Comparison of ENCODE assay signal across 9 mouse cellular contexts in the genomic region with DNA sequence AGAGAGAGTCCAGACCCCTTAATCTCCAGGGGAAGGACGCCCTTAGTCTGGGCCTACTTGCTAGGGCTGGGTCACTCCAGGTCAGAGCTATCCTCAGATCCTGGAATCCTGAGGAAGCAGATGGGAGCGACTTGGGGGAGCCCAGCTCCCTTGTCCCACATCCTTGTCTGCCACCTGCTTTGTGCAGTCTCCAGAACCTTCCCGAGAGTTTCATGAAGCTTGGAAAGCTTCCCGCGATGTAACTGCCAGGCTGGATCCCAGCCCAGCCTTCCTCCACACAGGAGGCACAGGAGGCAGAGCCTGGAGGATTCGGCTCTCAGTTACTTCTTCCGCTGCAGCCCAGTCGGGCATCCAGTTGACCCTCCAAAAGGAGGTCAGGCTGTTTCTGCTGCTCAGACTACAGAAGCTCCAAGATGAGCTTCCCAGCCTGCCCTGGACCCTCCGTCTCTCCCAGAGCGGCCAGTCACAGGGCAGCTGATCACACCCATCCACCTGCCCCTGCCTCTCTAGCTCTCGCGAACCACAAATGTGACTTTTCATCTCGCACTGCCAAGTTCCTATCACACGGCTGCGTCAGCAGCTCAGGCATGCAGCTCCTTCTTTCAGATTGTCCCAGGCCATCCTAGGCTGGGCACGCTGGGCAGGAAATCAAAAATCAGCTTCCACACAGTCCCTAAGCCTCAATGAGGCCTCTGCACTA. TPM values are rescaled to one million over a fixed set of nuclear protein-coding genes. Genes with fewer than 3 reads are reported as not detected.
DNase-seq lines count a peak whose midpoint lies in the region; ATAC-seq lines count a peak whose summit lies in the region.
"Had no signal": no experiment of that assay in that cellular context is flagged by ENCODE, and none has a peak within 500 bp of the region (broad histone marks: within the 10 kb centered on the region; RNA-seq: fewer than 3 reads in every experiment).

No protein-coding gene starts in this region.

- H3K9me3 ChIP-seq in hindbrain, embryonic 14.5 days (ENCODE audit: control insufficient read depth, low read length), result no peaks in the 10 kb centered on the region
- no peaks in the 10 kb centered on the region for H3K9me3 ChIP-seq in hindbrain, embryonic 11.5 days (ENCODE audit: control insufficient read depth, low read length)
- H3K9me3 ChIP-seq in heart, embryonic 16.5 days (replicated peaks; ENCODE audit: control insufficient read depth, low read length), result no peaks in the 10 kb centered on the region

- H3K4me3 ChIP-seq in hindbrain, embryonic 14.5 days (replicated peaks; ENCODE audit: low read length), result no peak overlapping the region
- no peak overlapping the region for H3K4me3 ChIP-seq in hindbrain, embryonic 11.5 days (ENCODE audit: low read depth, low read length)
- H3K4me3 ChIP-seq in heart, embryonic 16.5 days (ENCODE audit: low read length), result no peak overlapping the region

- H3K27ac ChIP-seq in hindbrain, embryonic 14.5 days, result no peak overlapping the region
- H3K27ac ChIP-seq in hindbrain, embryonic 11.5 days (ENCODE audit: low read depth, low read length), result no peak overlapping the region
- H3K27ac ChIP-seq in heart, embryonic 16.5 days (ENCODE audit: low read length), result peak overlapping the region; percentile 80
- H3K27ac ChIP-seq: macrophage had no signal

- no peaks in the 10 kb centered on the region; the same call in 1 of the 2 replicates for H3K27me3 ChIP-seq in hindbrain, embryonic 14.5 days (ENCODE audit: control insufficient read depth, insufficient read depth, low read length)
- no peaks in the 10 kb centered on the region for H3K27me3 ChIP-seq in hindbrain, embryonic 11.5 days (ENCODE audit: control insufficient read depth, insufficient read depth, low read length)
- peaks cover 21% of the 10 kb centered on the region for H3K27me3 ChIP-seq in heart, embryonic 16.5 days (ENCODE audit: control insufficient read depth, insufficient read depth, low read length)

- no peak for ATAC-seq in hindbrain, embryonic 14.5 days (ENCODE audit: low FRiP score)
- no peak for ATAC-seq in hindbrain, embryonic 11.5 days (ENCODE audit: low FRiP score)
- ATAC-seq in heart, embryonic 16.5 days (replicated peaks; ENCODE audit: extremely low read depth, insufficient read depth, low FRiP score), result peak; percentile 74

- H3K36me3 ChIP-seq in hindbrain, embryonic 14.5 days (replicated peaks; ENCODE audit: control insufficient read depth, insufficient read depth), result no peaks in the 10 kb centered on the region
- no peaks in the 10 kb centered on the region for H3K36me3 ChIP-seq in hindbrain, embryonic 11.5 days (ENCODE audit: control insufficient read depth, insufficient read depth, low read length)
- no peaks in the 10 kb centered on the region for H3K36me3 ChIP-seq in heart, embryonic 16.5 days (ENCODE audit: control insufficient read depth, insufficient read depth)

- DNase-seq in hindbrain, embryonic 14.5 days (ENCODE audit: low spot score), result peak; percentile 39
- DNase-seq in hindbrain, embryonic 11.5 days (ENCODE audit: low spot score), result no peak
- peak; percentile 94 for DNase-seq in cerebellum, postnatal 10 days
- DNase-seq in left cerebral cortex, postnatal 36 days (ENCODE audit: low spot score in 2 of 2), result peak; percentile 86 to 91
- DNase-seq in ovary, postnatal 36 days (ENCODE audit: low spot score), result no peak
- no peak for DNase-seq in adrenal gland, postnatal 25 days
- DNase-seq in B cell, adult 2 months, result no peak

- intact Hi-C loops in left cerebral cortex, postnatal 36 days (cut with DNase I), result no loop called here

- no peak overlapping the region for H3K4me2 ChIP-seq in hindbrain, embryonic 14.5 days (replicated peaks)
- H3K4me2 ChIP-seq in hindbrain, embryonic 11.5 days (replicated peaks; ENCODE audit: low read depth, low read length), result no peak overlapping the region
- H3K4me2 ChIP-seq in heart, embryonic 16.5 days (ENCODE audit: low read depth, low read length), result peak overlapping the region; percentile 38

- no peaks in the 10 kb centered on the region for H3K4me1 ChIP-seq in hindbrain, embryonic 14.5 days (replicated peaks; ENCODE audit: control insufficient read depth, insufficient read depth, low read length)
- H3K4me1 ChIP-seq in hindbrain, embryonic 11.5 days (replicated peaks; ENCODE audit: control insufficient read depth, insufficient read depth, low read length), result no peaks in the 10 kb centered on the region
- H3K4me1 ChIP-seq in heart, embryonic 16.5 days (ENCODE audit: control insufficient read depth, insufficient read depth, low read length), result peaks cover 13% of the 10 kb centered on the region

- H3K9ac ChIP-seq in hindbrain, embryonic 14.5 days, result no peak overlapping the region
- H3K9ac ChIP-seq in hindbrain, embryonic 11.5 days (ENCODE audit: low read depth, low read length), result no peak overlapping the region
- peak overlapping the region; percentile 10 for H3K9ac ChIP-seq in heart, embryonic 16.5 days (ENCODE audit: low read length)

- 68% methylated on average over 16 of the region's 16 CpGs for WGBS in hindbrain, embryonic 14.5 days
- 81% methylated on average over 16 of the region's 16 CpGs for WGBS in hindbrain, embryonic 11.5 days
- 35% methylated on average over 16 of the region's 16 CpGs for WGBS in heart, embryonic 16.5 days

RNA-seq across cellular contexts. Expression of a gene that starts 22.5 kb away (rescaled TPM):
- polyA plus RNA-seq in hindbrain, embryonic 14.5 days (2014; fragmentation: Nextera tagmentation; extraction: Ambion mirVana), result not detected in 2 replicates
- polyA plus RNA-seq in hindbrain, embryonic 11.5 days (2014; fragmentation: Nextera tagmentation; extraction: Ambion mirVana), result not detected in 2 replicates
- polyA plus RNA-seq in heart, embryonic 16.5 days (2015; fragmentation: Nextera tagmentation; extraction: Ambion mirVana), result 0.29 TPM in 1 of 2 replicates, not detected in the other
- under 1 TPM; 0.42 to 0.72 TPM for total RNA-seq in left cerebral cortex, postnatal 36 days (2021)
- not detected in 2 replicates for total RNA-seq in adrenal gland, postnatal 25 days (2021)
- polyA plus RNA-seq: macrophage had no signal

RNA-seq across cellular contexts. Expression of a gene that starts 30.1 kb away (rescaled TPM):
- 30.1 and 30.3 TPM in 2 replicates for polyA plus RNA-seq in hindbrain, embryonic 14.5 days (2014; fragmentation: Nextera tagmentation; extraction: Ambion mirVana)
- polyA plus RNA-seq in hindbrain, embryonic 11.5 days (2014; fragmentation: Nextera tagmentation; extraction: Ambion mirVana), result 18.4 and 21.3 TPM in 2 replicates
- 18.7 and 20.5 TPM in 2 replicates for polyA plus RNA-seq in heart, embryonic 16.5 days (2015; fragmentation: Nextera tagmentation; extraction: Ambion mirVana)
- 10 to 100 TPM; 39.6 to 51.1 TPM for total RNA-seq in left cerebral cortex, postnatal 36 days (2021)
- total RNA-seq in adrenal gland, postnatal 25 days (2021), result 26.6 and 29.1 TPM in 2 replicates

RNA-seq across cellular contexts. Expression of a gene that starts 32.7 kb away (rescaled TPM):
- polyA plus RNA-seq in hindbrain, embryonic 14.5 days (2014; fragmentation: Nextera tagmentation; extraction: Ambion mirVana), result 1.6 and 1.9 TPM in 2 replicates
- polyA plus RNA-seq in hindbrain, embryonic 11.5 days (2014; fragmentation: Nextera tagmentation; extraction: Ambion mirVana), result 1.7 and 2.1 TPM in 2 replicates
- polyA plus RNA-seq in heart, embryonic 16.5 days (2015; fragmentation: Nextera tagmentation; extraction: Ambion mirVana), result 8.1 and 8.8 TPM in 2 replicates
- total RNA-seq in left cerebral cortex, postnatal 36 days (2021), result 1 to 10 TPM in 1 of 2 experiments, under 1 TPM in 1; 0.91 to 1.7 TPM
- total RNA-seq in adrenal gland, postnatal 25 days (2021), result 5.6 and 7.8 TPM in 2 replicates

RNA-seq across cellular contexts. Expression of a gene that starts 52.3 kb away (rescaled TPM):
- polyA plus RNA-seq in hindbrain, embryonic 14.5 days (2014; fragmentation: Nextera tagmentation; extraction: Ambion mirVana), result 22.7 and 28.3 TPM in 2 replicates
- 8.8 and 12.6 TPM in 2 replicates for polyA plus RNA-seq in hindbrain, embryonic 11.5 days (2014; fragmentation: Nextera tagmentation; extraction: Ambion mirVana)
- 1.2 and 1.3 TPM in 2 replicates for polyA plus RNA-seq in heart, embryonic 16.5 days (2015; fragmentation: Nextera tagmentation; extraction: Ambion mirVana)
- 100 to 1,000 TPM; 235 to 307 TPM for total RNA-seq in left cerebral cortex, postnatal 36 days (2021)
- total RNA-seq in adrenal gland, postnatal 25 days (2021), result 2.4 and 3.8 TPM in 2 replicates
- polyA plus RNA-seq: macrophage had no signal

RNA-seq across cellular contexts. Expression of a gene that starts 59.5 kb away (rescaled TPM):
- 1.7 and 2.8 TPM in 2 replicates for polyA plus RNA-seq in hindbrain, embryonic 14.5 days (2014; fragmentation: Nextera tagmentation; extraction: Ambion mirVana)
- 2.4 and 3.5 TPM in 2 replicates for polyA plus RNA-seq in hindbrain, embryonic 11.5 days (2014; fragmentation: Nextera tagmentation; extraction: Ambion mirVana)
- 5.2 and 10.9 TPM in 2 replicates for polyA plus RNA-seq in heart, embryonic 16.5 days (2015; fragmentation: Nextera tagmentation; extraction: Ambion mirVana)
- total RNA-seq in left cerebral cortex, postnatal 36 days (2021), result under 1 TPM; 0.42 to 0.77 TPM
- total RNA-seq in adrenal gland, postnatal 25 days (2021), result 0.21 TPM in 1 of 2 replicates, not detected in the other

Comparison
In these comparisons a context has a peak if more than half of its experiments do, and no peak if none do; other contexts are left out.
1. DNase-seq: peak in hindbrain, embryonic 14.5 days (single experiment), cerebellum, postnatal 10 days (2 of 2) and left cerebral cortex, postnatal 36 days (2 of 2); none in hindbrain, embryonic 11.5 days (single experiment), ovary, postnatal 36 days (single experiment), adrenal gland, postnatal 25 days (single experiment) and B cell, adult 2 months (0 of 2).